Mouse (Mus musculus) CH12.LX (cell line): ENCODE data around the gene Krt87.

Source experiments
- CTCF ChIP-seq, 2 experiments: IDR thresholded peaks in 1 of 2; conservative IDR thresholded peaks in 1 of 2; 2 replicates each; pipeline ENCODE4 v1.5.1; 2011 to 2012; ENCODE audit warnings: low read depth in 2 of 2, low read length in 2 of 2, improper control_type of control experiment in 1 of 2, inconsistent platforms in 1 of 2, mild to moderate bottlenecking in 1 of 2, moderate library complexity in 1 of 2
- EP300 ChIP-seq: IDR thresholded peaks from 2 replicates; pipeline ENCODE4 v1.6.1; 2011; ENCODE audit warnings: low read length, improper control_type of control experiment
- GABPA ChIP-seq: IDR thresholded peaks from 2 replicates; pipeline ENCODE4 v1.6.1; 2012; ENCODE audit warnings: low read depth, low read length, improper control_type of control experiment, inconsistent platforms; ENCODE audit not compliant: insufficient replicate concordance
- USF1 ChIP-seq: IDR thresholded peaks from 2 replicates; pipeline ENCODE4 v1.6.1; 2014; ENCODE audit warnings: low read depth, mild to moderate bottlenecking, inconsistent platforms, low read length, improper control_type of control experiment
- ZNF384 ChIP-seq: IDR thresholded peaks from 2 replicates; pipeline ENCODE4 v1.6.1; 2012; ENCODE audit warnings: low read depth, low read length, improper control_type of control experiment, inconsistent platforms

- TF ChIP-seq ZNF384, result no peak
- no peak for TF ChIP-seq EP300
- TF ChIP-seq USF1, result no peak
- TF ChIP-seq CTCF (conservative IDR thresholded peaks at IDR 0.05 in 1 of 2, IDR thresholded peaks at IDR 0.05 in 1 of 2; ENCODE audit: low read depth in 2 of 2, low read length in 2 of 2), result no peak
- TF ChIP-seq GABPA, result no peak
Measured at GRCm38 (mm10) chr15:101385064-101385463, 53.5 kb downstream of the Krt87 start.
